Mouse (Mus musculus) central nervous system, embryonic 18 days (tissue): ENCODE data around the gene Cyp2r1. TPM values are rescaled to one million over a fixed set of nuclear protein-coding genes. Genes with fewer than 3 reads are reported as not detected.

Experiments
- polyA plus RNA-seq: library from polyadenylated mRNA; depleted of rRNA; stranded (reverse); fragments of >200 nt; gene quantifications from 2 replicates; pipeline ENCODE4 v1.2.3, GENCODE M21; 2012; rRNA removed

The Cyp2r1 gene
- polyA plus RNA-seq = 0.63 and 0.74 TPM in 2 replicates

GRCm38 (mm10) chr7:114562531-114563241, at the start of gene Cyp2r1:
Gene Cyp2r1 (minus strand): TSS chr7:114562972.

Other genes starting within 250 kb of the Cyp2r1 start
- gene Pde3b, start 147.7 kb downstream of the Cyp2r1 start, polyA plus RNA-seq = 8.5 and 10.9 TPM in 2 replicates
- gene Calca, start 73.4 kb upstream of the Cyp2r1 start, polyA plus RNA-seq = 4.8 and 16.6 TPM in 2 replicates
- 0.47 and 0.86 TPM in 2 replicates for gene Calcb, start 155.7 kb upstream of the Cyp2r1 start, polyA plus RNA-seq
- 1.4 and 4.4 TPM in 2 replicates for gene Insc, start 180.7 kb upstream of the Cyp2r1 start, polyA plus RNA-seq